Mouse (Mus musculus) liver, embryonic 14.5 days (tissue): ENCODE data around the gene Fam122a.

Experiments used
- CTCF ChIP-seq: IDR thresholded peaks from 2 replicates; pipeline ENCODE4 v1.5.1; 2016; ENCODE audit warnings: antibody characterized with exemption, low read depth, control low read depth
- EP300 ChIP-seq: IDR thresholded peaks from 2 replicates; pipeline ENCODE4 v1.6.1; 2016; ENCODE audit warnings: antibody characterized with exemption, low read depth

DNA sequence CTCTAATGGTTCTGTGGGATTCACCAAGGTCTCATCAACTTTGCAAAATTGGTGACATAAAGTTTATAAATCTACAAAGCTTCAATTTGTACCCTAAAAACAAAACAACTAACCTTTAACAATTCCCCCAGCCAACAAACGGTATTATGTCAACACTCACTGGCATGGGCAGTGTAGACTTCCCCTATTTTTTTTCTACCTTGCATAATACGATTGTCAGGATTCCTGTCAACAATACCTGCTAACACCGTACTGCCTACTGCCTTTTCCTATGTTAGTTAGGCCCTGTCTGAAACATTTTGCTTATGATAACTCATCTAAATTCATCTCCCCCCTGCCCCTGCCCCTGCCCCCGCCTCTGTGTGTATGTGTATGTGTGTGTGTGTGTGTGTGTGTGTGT lies 16.7 kb upstream of the Fam122a start:
- no peak for TF ChIP-seq CTCF
- TF ChIP-seq EP300, result no peak
